Mouse (Mus musculus): Measurements from ENCODE around the gene Plekha5. TPM values are rescaled to one million over a fixed set of nuclear protein-coding genes. Genes with fewer than 3 reads are reported as not detected.

Gene Plekha5
- polyA plus RNA-seq, 1 experiment from 2014 or later: 39.9 TPM

DNA sequence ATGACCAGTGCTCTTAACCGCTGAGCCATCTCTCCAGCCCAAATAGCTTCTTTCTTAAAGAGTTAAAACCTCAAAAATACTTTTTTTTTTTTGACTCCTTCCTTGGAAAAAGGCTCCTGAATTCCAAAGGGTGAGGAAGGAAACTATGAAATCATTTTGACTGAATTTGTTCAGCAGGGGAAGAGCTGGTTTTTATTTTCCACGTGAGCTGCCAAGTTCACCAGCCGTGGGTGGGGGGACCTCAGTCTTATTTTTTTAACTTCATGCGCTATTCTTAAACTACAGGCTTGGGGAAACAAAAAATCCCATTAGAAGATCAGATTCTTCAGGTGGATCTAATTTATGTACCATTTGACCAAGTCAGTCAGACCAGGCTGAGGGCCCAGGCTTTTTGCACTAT lies 187.4 kb downstream of the Plekha5 start:
- Histone ChIP-seq H3K4me1 (replicated peaks) (0 out of 2 replicates have a peak, but pooled peaks cover under 1% of the 10 kb centered on the region), H3K4me2 (replicated peaks) (no peak overlapping the region), H3K27ac (no peak overlapping the region), H3K4me3 (replicated peaks) (no peak overlapping the region), H3K9ac (replicated peaks) (no peak overlapping the region), H3K9me3 (no peaks in the 10 kb centered on the region), H3K36me3 (no peaks in the 10 kb centered on the region), H3K27me3 (no peaks in the 10 kb centered on the region)
- no peak for ATAC-seq
- WGBS: 78% methylated on average over 4 of the region's 4 CpGs

DNA sequence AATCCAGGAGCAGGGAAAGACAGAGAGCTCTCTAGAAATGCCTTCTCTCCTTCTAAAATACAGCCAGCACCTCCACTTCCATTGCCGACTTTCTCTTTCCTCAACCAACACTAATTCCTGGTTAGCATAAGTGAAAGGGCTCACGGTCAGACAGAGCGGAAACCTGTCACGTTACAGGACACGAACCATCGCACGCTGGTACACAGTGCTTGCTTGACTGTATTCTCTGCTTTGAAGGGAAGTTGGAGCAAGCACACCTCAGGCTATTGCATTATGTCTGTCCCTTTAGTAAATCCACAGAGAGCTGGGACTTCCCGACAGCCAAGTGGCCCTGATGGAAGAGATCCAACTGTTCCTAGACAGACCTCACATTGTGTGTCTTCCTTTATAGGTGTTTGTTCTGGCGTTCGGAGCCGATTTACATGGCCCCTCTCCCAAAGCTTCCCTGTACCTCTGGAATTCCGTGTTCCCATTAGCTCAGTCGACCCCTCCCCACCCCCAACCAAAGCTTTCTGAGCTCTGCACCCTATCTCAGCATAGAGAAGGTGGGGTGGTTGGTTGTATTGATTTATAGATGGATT lies 188.1 kb downstream of the Plekha5 start:
- Histone ChIP-seq H3K27me3 (no peaks in the 10 kb centered on the region), H3K9ac (replicated peaks) (no peak overlapping the region), H3K36me3 (no peaks in the 10 kb centered on the region), H3K27ac (no peak overlapping the region), H3K9me3 (no peaks in the 10 kb centered on the region), H3K4me3 (replicated peaks) (no peak overlapping the region), H3K4me2 (replicated peaks) (no peak overlapping the region), H3K4me1 (replicated peaks) (no peaks in the 10 kb centered on the region)
- no peak for ATAC-seq
- WGBS: 74% methylated on average over 13 of the region's 13 CpGs

DNA sequence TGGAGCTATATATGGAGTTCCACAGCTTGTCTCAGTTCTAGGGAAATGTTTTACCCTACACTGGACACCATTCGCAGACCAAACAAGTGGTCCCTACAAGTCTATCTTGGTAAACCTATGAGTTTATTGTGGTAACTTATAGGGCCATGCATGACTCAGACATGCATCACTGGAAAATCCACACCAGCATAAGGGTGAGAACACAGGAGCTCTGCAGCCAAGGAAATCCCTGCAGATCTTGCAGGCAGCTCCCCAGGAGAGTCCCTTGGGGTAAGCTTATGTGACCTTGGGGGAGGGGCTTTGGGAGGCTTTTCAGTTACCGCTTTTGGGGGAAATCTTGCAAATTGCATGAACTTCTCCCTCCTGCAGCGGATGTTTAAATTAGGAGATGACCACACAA lies 190.0 kb downstream of the Plekha5 start:
- Histone ChIP-seq H3K27me3 (no peaks in the 10 kb centered on the region), H3K4me1 (replicated peaks) (no peaks in the 10 kb centered on the region), H3K4me3 (replicated peaks) (no peak overlapping the region), H3K27ac (no peak overlapping the region), H3K9ac (replicated peaks) (no peak overlapping the region), H3K36me3 (no peaks in the 10 kb centered on the region), H3K4me2 (replicated peaks) (no peak overlapping the region), H3K9me3 (no peaks in the 10 kb centered on the region)
- 82% methylated on average over 3 of the region's 3 CpGs for WGBS
- ATAC-seq: no peak

DNA sequence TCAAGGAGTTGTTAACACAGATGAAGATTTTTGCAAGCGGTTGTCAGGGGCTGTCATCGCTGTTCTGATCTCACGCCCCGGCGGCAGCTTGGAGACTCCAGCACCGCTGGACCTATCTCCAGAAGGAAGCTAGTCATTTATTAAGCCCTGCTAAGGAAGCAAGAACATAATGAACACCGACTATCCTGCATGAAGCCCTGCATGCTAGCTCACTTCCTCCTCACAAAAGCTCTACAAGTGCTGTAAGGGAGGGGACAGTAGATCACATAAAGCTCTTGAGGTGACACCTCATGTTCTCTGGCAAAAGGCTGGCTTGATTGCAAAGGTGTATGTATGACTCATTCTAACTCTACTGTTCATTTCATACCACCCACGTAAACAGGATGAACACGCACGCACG lies 190.9 kb downstream of the Plekha5 start:
- Histone ChIP-seq H3K4me3 (replicated peaks) (no peak overlapping the region), H3K27ac (no peak overlapping the region), H3K4me2 (replicated peaks) (no peak overlapping the region), H3K9ac (replicated peaks) (no peak overlapping the region), H3K4me1 (replicated peaks) (no peaks in the 10 kb centered on the region), H3K27me3 (no peaks in the 10 kb centered on the region), H3K9me3 (no peaks in the 10 kb centered on the region), H3K36me3 (no peaks in the 10 kb centered on the region)
- WGBS: 94% methylated on average over 11 of the region's 11 CpGs
- ATAC-seq: no peak

- H3K9ac ChIP-seq (replicated peaks): no peak overlapping the region
- H3K4me3 ChIP-seq (replicated peaks): no peak overlapping the region
- no peak overlapping the region for H3K27ac ChIP-seq
- no peak overlapping the region for H3K4me2 ChIP-seq (replicated peaks)
- 0 out of 2 replicates have a peak, but pooled peaks cover 5% of the 10 kb centered on the region for H3K27me3 ChIP-seq
- H3K9me3 ChIP-seq: no peaks in the 10 kb centered on the region
- H3K4me1 ChIP-seq (replicated peaks): peaks cover 16% of the 10 kb centered on the region
- WGBS: 67% methylated on average over 13 of the region's 13 CpGs
- no peak for ATAC-seq
- no peaks in the 10 kb centered on the region for H3K36me3 ChIP-seq
Measured at GRCm38 (mm10) chr6:140620531-140621349, 196.9 kb downstream of the Plekha5 start.

DNA sequence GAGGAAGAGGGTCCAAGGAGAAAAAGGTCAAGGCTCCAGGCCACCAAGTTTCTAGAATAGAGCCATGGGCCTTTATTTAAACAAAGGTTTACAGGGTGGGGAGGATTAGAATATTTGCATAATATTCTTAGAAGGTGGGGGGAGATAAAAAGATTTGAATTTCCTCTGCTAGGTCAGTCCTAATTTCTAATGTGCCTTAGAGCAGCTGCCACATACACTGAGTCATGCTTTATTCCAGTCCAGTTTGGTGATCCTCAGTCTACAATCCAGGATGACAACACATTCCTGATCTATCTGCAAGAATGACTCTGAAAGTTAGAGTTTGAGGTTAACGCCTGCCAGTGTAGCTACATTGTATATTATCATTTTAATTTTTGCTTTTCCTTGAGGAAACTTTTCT lies 197.8 kb downstream of the Plekha5 start:
- Histone ChIP-seq H3K9ac (replicated peaks) (no peak overlapping the region), H3K9me3 (no peaks in the 10 kb centered on the region), H3K27me3 (0 out of 2 replicates have a peak, but pooled peaks cover 5% of the 10 kb centered on the region), H3K4me2 (replicated peaks) (no peak overlapping the region), H3K4me1 (replicated peaks) (peaks cover 25% of the 10 kb centered on the region), H3K36me3 (no peaks in the 10 kb centered on the region), H3K27ac (no peak overlapping the region), H3K4me3 (replicated peaks) (no peak overlapping the region)
- WGBS: 97% methylated on average over 1 of the region's 1 CpGs
- no peak for ATAC-seq

DNA sequence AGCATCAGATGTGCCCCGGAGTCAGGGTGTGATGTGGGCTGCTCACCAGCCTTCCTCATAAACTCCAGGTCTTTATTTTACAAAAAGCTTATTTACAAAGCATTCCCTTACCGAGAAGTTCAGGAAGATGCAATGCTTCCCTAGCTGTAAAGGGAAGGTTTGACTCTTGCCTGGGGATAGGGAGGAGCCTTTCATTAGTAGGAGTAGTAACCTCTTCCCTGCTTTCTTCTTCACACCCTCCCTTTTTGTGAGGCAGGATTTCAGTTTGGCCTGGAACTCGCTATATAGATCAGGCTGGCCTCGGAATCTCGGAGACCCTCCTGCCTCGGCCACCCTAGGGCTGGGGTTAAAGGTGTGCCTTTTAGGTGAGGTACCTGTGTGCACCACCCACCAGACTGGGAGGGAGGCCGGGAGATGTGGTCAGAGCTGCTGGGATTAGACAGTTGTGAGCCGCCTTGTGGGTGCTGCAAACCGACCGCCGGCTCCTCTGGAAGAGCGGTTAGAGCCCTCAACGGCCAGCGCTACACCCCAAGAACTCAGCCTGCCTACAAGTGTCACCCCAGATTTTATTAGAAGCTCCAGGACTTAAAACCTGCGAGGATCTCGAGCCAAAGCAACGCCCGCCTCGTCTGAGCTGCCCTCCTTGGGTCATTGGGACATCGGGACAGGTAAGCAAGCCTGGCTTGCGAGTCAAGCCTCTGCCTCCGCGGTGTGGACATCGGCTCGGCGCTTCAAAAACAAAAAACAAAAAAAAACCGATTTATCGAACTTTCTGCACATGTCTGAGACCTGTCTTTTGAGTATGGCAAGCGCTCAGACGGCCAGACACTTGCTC lies 198.8 kb downstream of the Plekha5 start, which contains the start of gene Aebp2:
Aebp2 (plus strand) TSS at position 273 of the 835 bp plus-strand sequence.
- 0 out of 2 replicates have a peak, but pooled peaks cover 5% of the 10 kb centered on the region for H3K27me3 ChIP-seq
- peak within 1 kb of the TSS; percentile 88 for H3K4me2 ChIP-seq (replicated peaks)
- H3K9ac ChIP-seq (replicated peaks): peak within 1 kb of the TSS; percentile 99
- peak; percentile 7; the same call in 1 of the 2 replicates for ATAC-seq
- peaks cover 34% of the 10 kb centered on the region for H3K4me1 ChIP-seq (replicated peaks)
- H3K36me3 ChIP-seq: no peaks in the 10 kb centered on the region
- peak within 1 kb of the TSS; percentile 95 for H3K27ac ChIP-seq
- WGBS: 49% methylated on average over 30 of the region's 30 CpGs
- no peaks in the 10 kb centered on the region for H3K9me3 ChIP-seq
- H3K4me3 ChIP-seq (replicated peaks): peak within 1 kb of the TSS; percentile 100

GRCm38 (mm10) chr6:140623226-140624095 lies 199.6 kb downstream of the Plekha5 start:
- Histone ChIP-seq H3K4me3 (replicated peaks) (peak overlapping the region; percentile 100), H3K4me2 (replicated peaks) (peak overlapping the region; percentile 88), H3K36me3 (no peaks in the 10 kb centered on the region), H3K9me3 (no peaks in the 10 kb centered on the region), H3K9ac (replicated peaks) (peak overlapping the region; percentile 99), H3K27me3 (0 out of 2 replicates have a peak, but pooled peaks cover 5% of the 10 kb centered on the region), H3K27ac (peak overlapping the region; percentile 95), H3K4me1 (replicated peaks) (peaks cover 39% of the 10 kb centered on the region)
- WGBS: under 1% methylated on average over 82 of the region's 117 CpGs
- ATAC-seq: peak; percentile 91

DNA sequence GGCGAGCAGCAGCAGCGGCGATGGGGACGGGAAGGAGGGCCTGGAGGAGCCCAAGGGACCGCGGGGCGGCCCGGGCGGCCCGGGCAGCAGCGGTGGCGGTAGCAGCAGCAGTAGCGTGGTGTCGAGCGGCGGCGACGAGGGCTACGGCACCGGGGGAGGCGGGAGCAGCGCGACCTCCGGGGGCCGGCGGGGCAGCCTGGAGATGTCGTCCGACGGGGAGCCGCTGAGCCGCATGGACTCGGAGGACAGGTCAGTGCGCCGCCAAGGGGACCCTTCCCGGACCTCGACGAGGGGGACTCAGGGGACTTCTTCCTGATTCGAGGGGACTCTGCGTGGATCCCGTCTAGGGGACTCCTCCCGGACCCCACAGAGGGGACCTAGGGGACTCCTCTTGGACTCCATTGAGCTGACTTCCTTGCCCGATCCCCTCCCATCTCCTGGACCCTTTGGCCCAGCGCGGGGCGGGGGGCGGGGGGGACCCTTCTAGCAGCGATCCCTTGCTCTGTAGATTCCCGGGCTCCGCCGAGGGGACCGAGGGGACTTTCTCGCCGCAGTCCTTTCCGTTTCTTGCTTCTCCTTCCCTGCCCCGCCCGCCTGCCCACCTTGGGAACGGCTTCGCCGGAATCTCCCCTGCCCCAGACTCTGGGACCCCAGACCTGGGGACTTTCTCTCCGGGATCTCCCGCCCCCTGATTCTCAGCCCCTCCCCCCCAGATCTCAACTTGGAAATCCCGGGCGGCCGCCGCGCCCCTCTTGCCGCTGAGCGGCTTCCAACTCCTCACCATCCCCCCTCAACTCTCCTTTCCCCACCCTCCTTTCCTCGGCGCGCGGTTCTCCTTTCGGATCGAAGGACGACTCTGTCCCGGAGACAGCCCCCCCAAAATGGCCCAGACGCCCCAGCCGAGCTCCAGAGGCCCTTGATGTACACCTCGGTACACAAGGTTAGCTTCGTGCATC lies 200.5 kb downstream of the Plekha5 start:
- H3K9ac ChIP-seq (replicated peaks): peak overlapping the region; percentile 99
- ATAC-seq: peak; percentile 55
- H3K27ac ChIP-seq: peak overlapping the region; percentile 95
- peaks cover 43% of the 10 kb centered on the region for H3K4me1 ChIP-seq (replicated peaks)
- peak overlapping the region; percentile 100 for H3K4me3 ChIP-seq (replicated peaks)
- no peaks in the 10 kb centered on the region for H3K9me3 ChIP-seq
- H3K27me3 ChIP-seq: 0 out of 2 replicates have a peak, but pooled peaks cover 5% of the 10 kb centered on the region
- H3K36me3 ChIP-seq: no peaks in the 10 kb centered on the region
- H3K4me2 ChIP-seq (replicated peaks): peak overlapping the region; percentile 88
- WGBS: under 1% methylated on average over 75 of the region's 80 CpGs

GRCm38 (mm10) chr6:140629176-140629859 lies 205.5 kb downstream of the Plekha5 start:
- WGBS: 73% methylated on average over 4 of the region's 4 CpGs
- Histone ChIP-seq H3K4me3 (replicated peaks) (peak overlapping the region; percentile 9; the same call in 1 of the 2 replicates), H3K9ac (replicated peaks) (no peak overlapping the region)

More at GRCm38 (mm10) chr6:140629176-140629859, 205.5 kb downstream of the Plekha5 start:
- Histone ChIP-seq H3K4me2 (replicated peaks) (peak overlapping the region; percentile 28), H3K9me3 (no peaks in the 10 kb centered on the region), H3K27ac (0 out of 2 replicates have a peak overlapping the region, but pooled peaks have one; percentile 30), H3K27me3 (no peaks in the 10 kb centered on the region), H3K4me1 (replicated peaks) (peaks cover 51% of the 10 kb centered on the region), H3K36me3 (peaks cover 4% of the 10 kb centered on the region)
- ATAC-seq: no peak
